Mouse (Mus musculus): ENCODE data around the gene Hist1h4n.

The Hist1h4n gene

GRCm38 (mm10) chr13:21795584-21795983 lies 36.4 kb downstream of the Hist1h4n start:
- no peak for DNase-seq (ENCODE audit: low spot score in 2 of 2)

GRCm38 (mm10) chr13:21790601-21791283 lies 41.3 kb downstream of the Hist1h4n start:
- no peak for DNase-seq (ENCODE audit: low spot score in 2 of 2)

- DNase-seq (ENCODE audit: low spot score in 2 of 2) = no peak
Observed at GRCm38 (mm10) chr13:21789925-21790324, 42.1 kb downstream of the Hist1h4n start.

- DNase-seq (ENCODE audit: low spot score in 2 of 2) = no peak
Observed at GRCm38 (mm10) chr13:21787760-21788593, 44.0 kb downstream of the Hist1h4n start.

GRCm38 (mm10) chr13:21786899-21787629 lies 44.9 kb downstream of the Hist1h4n start, which contains the start of the genes Hist1h2an and Hist1h2bp:
Gene Hist1h2an (minus strand): TSS chr13:21787218.
Gene Hist1h2bp (plus strand): TSS chr13:21787461.
- DNase-seq (ENCODE audit: low spot score in 2 of 2) = peak; percentile 92 to 96

GRCm38 (mm10) chr13:21786189-21786898 lies 45.7 kb downstream of the Hist1h4n start:
- no peak for DNase-seq (ENCODE audit: low spot score in 2 of 2)

- no peak for DNase-seq (ENCODE audit: low spot score in 2 of 2)
Observed at GRCm38 (mm10) chr13:21784311-21784710, 47.7 kb downstream of the Hist1h4n start.

GRCm38 (mm10) chr13:21783734-21784161 lies 48.2 kb downstream of the Hist1h4n start:
- peak in 1 of 2 experiments; percentile 25 for DNase-seq (ENCODE audit: low spot score in 2 of 2)

GRCm38 (mm10) chr13:21783255-21783617 lies 48.8 kb downstream of the Hist1h4n start, which contains the start of gene Hist1h3i:
Gene Hist1h3i (minus strand): TSS chr13:21783370.
- DNase-seq (ENCODE audit: low spot score in 2 of 2) = peak; percentile 79 to 84

GRCm38 (mm10) chr13:21782361-21783254 lies 49.4 kb downstream of the Hist1h4n start:
- DNase-seq (ENCODE audit: low spot score in 2 of 2) = peak in 1 of 2 experiments; percentile 24
